Mouse (Mus musculus): ENCODE measurements around the gene R3hdm4. TPM values are rescaled to one million over a fixed set of nuclear protein-coding genes. Genes with fewer than 3 reads are reported as not detected.

R3hdm4 gene
- polyA plus RNA-seq, 1 experiment from 2014 or later = 108 TPM

GRCm38 (mm10) chr10:79937775-79938526 is 16.9 kb upstream of the R3hdm4 start:
- no peak for ATAC-seq
- Histone ChIP-seq H3K27me3 (replicated peaks) (no peaks in the 10 kb centered on the region), H3K9ac (no peak overlapping the region), H3K4me2 (replicated peaks) (no peak overlapping the region), H3K9me3 (no peaks in the 10 kb centered on the region), H3K27ac (no peak overlapping the region), H3K4me3 (replicated peaks) (no peak overlapping the region), H3K36me3 (peaks cover 22% of the 10 kb centered on the region), H3K4me1 (replicated peaks) (peaks cover 51% of the 10 kb centered on the region)
- WGBS = 70% methylated on average over 11 of the region's 11 CpGs

DNA sequence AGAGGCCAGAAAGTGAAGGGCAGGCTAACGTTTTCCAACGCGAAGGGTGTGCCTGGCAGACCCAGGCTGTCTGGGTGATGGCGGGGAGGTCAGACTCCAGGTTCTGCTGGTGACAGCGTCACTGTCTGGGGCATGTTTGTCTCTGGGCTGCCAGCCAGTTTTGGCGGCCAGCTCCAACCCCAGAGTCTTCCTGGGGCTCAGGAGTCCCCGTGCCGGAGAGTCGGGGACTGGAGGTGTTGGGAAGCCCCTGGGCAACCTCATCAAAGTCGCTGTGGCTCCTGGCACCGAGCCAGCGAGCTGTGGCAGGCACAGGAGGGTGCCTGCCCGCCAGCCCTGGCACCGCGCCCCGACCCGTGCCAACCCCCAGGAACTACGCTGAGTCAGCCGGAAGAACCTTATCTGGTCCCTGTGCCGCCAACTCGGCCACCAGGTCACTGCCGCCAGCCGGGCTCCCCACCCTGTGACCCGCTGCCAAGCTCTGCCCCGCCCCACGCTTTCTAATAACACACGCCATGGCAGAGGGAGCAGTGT is 16.0 kb upstream of the R3hdm4 start:
- Histone ChIP-seq H3K9me3 (no peaks in the 10 kb centered on the region), H3K4me3 (replicated peaks) (no peak overlapping the region), H3K36me3 (peaks cover 27% of the 10 kb centered on the region), H3K27me3 (replicated peaks) (no peaks in the 10 kb centered on the region), H3K27ac (peak overlapping the region; percentile 65), H3K9ac (0 out of 2 replicates have a peak overlapping the region, but pooled peaks have one; percentile 14), H3K4me2 (replicated peaks) (peak overlapping the region; percentile 30), H3K4me1 (replicated peaks) (peaks cover 61% of the 10 kb centered on the region)
- ATAC-seq = peak; percentile 46
- 57% methylated on average over 27 of the region's 27 CpGs for WGBS

GRCm38 (mm10) chr10:79936284-79936910 is 15.4 kb upstream of the R3hdm4 start:
- H3K4me3 ChIP-seq (replicated peaks) = no peak overlapping the region
- H3K9ac ChIP-seq = 0 out of 2 replicates have a peak overlapping the region, but pooled peaks have one; percentile 14
- no peaks in the 10 kb centered on the region for H3K27me3 ChIP-seq (replicated peaks)
- peaks cover 28% of the 10 kb centered on the region for H3K36me3 ChIP-seq
- H3K27ac ChIP-seq = peak overlapping the region; percentile 65
- peaks cover 67% of the 10 kb centered on the region for H3K4me1 ChIP-seq (replicated peaks)
- peak; percentile 4; the same call in 1 of the 2 replicates for ATAC-seq
- 55% methylated on average over 10 of the region's 10 CpGs for WGBS
- H3K9me3 ChIP-seq = no peaks in the 10 kb centered on the region
- H3K4me2 ChIP-seq (replicated peaks) = peak overlapping the region; percentile 30

DNA sequence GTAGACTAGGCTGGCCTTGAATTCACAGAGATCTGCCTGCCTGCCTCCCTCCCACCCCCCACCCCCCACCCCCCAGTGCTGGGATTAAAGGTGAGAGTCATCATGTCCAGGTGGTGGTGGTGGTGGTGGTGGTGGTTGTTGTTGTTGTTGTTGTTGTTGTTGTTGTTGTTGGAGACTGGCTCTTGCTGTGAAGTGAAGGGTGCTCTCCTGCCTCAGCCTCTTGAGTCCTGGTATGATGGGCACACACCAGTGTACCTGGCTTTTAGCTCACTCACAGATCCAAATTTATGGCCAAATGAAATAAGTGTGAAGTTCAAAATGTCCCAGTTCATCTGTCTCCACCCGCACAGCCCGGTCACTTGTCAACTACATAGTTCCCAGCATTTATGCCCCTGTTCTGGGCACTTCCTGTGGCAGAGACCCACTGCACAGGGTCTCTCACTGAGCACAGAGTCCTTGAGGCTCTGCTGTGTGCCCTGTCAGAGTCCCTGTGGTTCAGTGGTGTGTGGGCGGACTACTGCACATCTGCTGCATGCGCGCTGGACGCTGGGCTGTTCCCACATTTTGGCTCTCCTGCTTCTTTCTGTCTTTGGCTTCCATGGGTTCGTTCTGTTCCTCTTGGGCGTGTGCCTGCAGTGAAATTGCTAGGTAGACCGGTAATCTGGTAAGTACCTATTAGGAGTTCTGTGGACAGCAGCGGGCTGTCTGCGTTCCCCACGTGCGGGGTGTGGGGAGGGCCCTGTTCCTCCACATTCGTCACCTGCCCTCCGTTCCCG is 14.0 kb upstream of the R3hdm4 start:
- no peaks in the 10 kb centered on the region for H3K9me3 ChIP-seq
- no peak for ATAC-seq
- H3K9ac ChIP-seq = no peak overlapping the region
- peak overlapping the region; percentile 34; the same call in 1 of the 2 replicates for H3K27ac ChIP-seq
- H3K4me1 ChIP-seq (replicated peaks) = peaks cover 73% of the 10 kb centered on the region
- peaks cover 37% of the 10 kb centered on the region for H3K36me3 ChIP-seq
- H3K4me3 ChIP-seq (replicated peaks) = no peak overlapping the region
- H3K4me2 ChIP-seq (replicated peaks) = no peak overlapping the region
- 86% methylated on average over 16 of the region's 16 CpGs for WGBS
- no peaks in the 10 kb centered on the region for H3K27me3 ChIP-seq (replicated peaks)

DNA sequence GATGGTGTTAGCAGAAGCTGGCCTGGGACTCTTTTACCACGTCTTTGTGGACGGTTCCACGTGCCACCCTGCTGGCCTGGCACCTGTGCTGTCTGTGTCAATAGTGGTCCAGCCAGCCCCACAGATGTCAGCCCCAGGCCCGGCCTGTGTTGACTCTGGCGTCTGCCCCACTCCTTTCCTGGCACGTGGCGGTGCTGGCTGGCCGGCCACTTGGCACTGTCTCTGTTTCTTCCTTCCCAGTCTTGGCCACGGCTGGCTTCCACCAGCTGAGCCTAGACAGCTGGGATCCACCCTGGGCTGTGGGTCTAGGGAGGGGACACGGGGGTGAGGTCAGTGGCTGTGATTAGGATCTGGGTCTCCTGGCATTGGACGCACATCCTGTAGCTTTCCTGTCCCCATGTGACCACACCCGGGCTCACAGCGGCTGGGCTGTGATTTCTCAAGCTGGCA is 13.3 kb upstream of the R3hdm4 start:
- peaks cover 37% of the 10 kb centered on the region for H3K36me3 ChIP-seq
- no peak overlapping the region for H3K4me2 ChIP-seq (replicated peaks)
- ATAC-seq = peak; percentile 26; the same call in 1 of the 2 replicates
- peak overlapping the region; percentile 34 for H3K27ac ChIP-seq
- no peak overlapping the region for H3K4me3 ChIP-seq (replicated peaks)
- H3K27me3 ChIP-seq (replicated peaks) = no peaks in the 10 kb centered on the region
- H3K4me1 ChIP-seq (replicated peaks) = peaks cover 80% of the 10 kb centered on the region
- 54% methylated on average over 13 of the region's 13 CpGs for WGBS
- 0 out of 2 replicates have a peak overlapping the region, but pooled peaks have one; percentile 17 for H3K9ac ChIP-seq
- H3K9me3 ChIP-seq = no peaks in the 10 kb centered on the region

DNA sequence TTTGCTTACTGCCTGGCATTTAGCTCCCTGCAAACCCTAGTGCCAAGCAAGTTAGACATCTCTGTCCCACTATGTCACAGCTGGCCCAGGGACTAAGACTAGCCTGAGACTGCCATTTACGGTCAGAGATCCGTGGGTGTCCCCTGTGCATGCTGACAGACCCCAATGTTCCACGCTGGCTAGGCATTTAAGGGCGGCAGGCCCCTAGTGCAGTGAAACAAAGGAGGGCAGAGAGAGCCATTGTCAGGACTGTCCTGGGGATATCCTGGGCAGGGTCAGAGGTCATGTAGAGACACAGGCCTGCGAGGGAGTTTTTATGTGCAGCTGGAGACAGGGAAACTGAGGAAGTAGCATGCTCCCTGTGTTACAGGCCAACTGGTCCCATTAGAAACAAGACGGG is 12.9 kb upstream of the R3hdm4 start:
- Histone ChIP-seq H3K4me3 (replicated peaks) (no peak overlapping the region), H3K4me2 (replicated peaks) (no peak overlapping the region), H3K36me3 (peaks cover 37% of the 10 kb centered on the region), H3K27me3 (replicated peaks) (no peaks in the 10 kb centered on the region), H3K9me3 (no peaks in the 10 kb centered on the region), H3K27ac (peak overlapping the region; percentile 34), H3K4me1 (replicated peaks) (peaks cover 85% of the 10 kb centered on the region), H3K9ac (no peak overlapping the region)
- WGBS = 83% methylated on average over 6 of the region's 6 CpGs
- ATAC-seq = no peak

DNA sequence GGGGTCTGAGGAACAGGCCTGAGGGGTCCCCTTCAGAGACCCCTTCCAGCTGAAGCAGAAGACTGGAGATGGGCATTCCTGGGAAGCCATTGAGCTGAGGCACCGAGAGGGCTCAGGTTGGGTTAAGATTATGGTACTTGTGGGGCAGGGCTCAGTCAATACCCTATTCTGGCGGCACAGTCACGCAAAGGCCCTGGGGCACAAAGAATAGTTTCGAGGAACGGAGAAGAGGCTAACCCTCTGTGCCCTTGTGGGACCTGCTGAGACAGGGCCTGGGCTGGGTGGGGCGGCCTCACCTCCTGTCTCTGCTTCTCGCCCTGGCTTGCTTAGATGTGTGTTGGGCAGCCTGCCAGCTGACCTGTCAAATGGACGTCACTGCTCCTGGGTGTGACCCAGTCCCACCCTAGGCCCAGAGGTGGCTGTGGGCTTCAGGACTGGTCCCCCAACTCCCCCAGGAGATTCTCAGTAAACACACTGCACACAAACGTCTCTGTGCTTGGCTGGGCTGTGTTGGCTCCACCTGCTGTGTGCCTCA is 12.2 kb upstream of the R3hdm4 start:
- H3K9me3 ChIP-seq = no peaks in the 10 kb centered on the region
- no peak for ATAC-seq
- H3K27ac ChIP-seq = peak overlapping the region; percentile 67
- H3K4me2 ChIP-seq (replicated peaks) = 0 out of 2 replicates have a peak overlapping the region, but pooled peaks have one; percentile 24
- H3K27me3 ChIP-seq (replicated peaks) = no peaks in the 10 kb centered on the region
- WGBS = 61% methylated on average over 9 of the region's 9 CpGs
- H3K9ac ChIP-seq = 0 out of 2 replicates have a peak overlapping the region, but pooled peaks have one; percentile 18
- H3K4me3 ChIP-seq (replicated peaks) = no peak overlapping the region
- H3K4me1 ChIP-seq (replicated peaks) = peaks cover 83% of the 10 kb centered on the region
- peaks cover 34% of the 10 kb centered on the region for H3K36me3 ChIP-seq

- Histone ChIP-seq H3K9me3 (no peaks in the 10 kb centered on the region), H3K36me3 (peaks cover 29% of the 10 kb centered on the region), H3K4me1 (replicated peaks) (peaks cover 78% of the 10 kb centered on the region), H3K9ac (peak overlapping the region; percentile 18; the same call in 1 of the 2 replicates), H3K27ac (peak overlapping the region; percentile 67), H3K4me2 (replicated peaks) (0 out of 2 replicates have a peak overlapping the region, but pooled peaks have one; percentile 24), H3K27me3 (replicated peaks) (no peaks in the 10 kb centered on the region), H3K4me3 (replicated peaks) (no peak overlapping the region)
- WGBS = 22% methylated on average over 8 of the region's 8 CpGs
- ATAC-seq = no peak
These were observed 11.7 kb upstream of the R3hdm4 start for GRCm38 (mm10) chr10:79932736-79933135.

- Histone ChIP-seq H3K4me3 (replicated peaks) (no peak overlapping the region), H3K27me3 (replicated peaks) (no peaks in the 10 kb centered on the region), H3K27ac (no peak overlapping the region), H3K9me3 (no peaks in the 10 kb centered on the region), H3K4me2 (replicated peaks) (no peak overlapping the region), H3K36me3 (peaks cover 28% of the 10 kb centered on the region), H3K4me1 (replicated peaks) (peaks cover 70% of the 10 kb centered on the region), H3K9ac (peak overlapping the region; percentile 5; the same call in 1 of the 2 replicates)
- no peak for ATAC-seq
- 86% methylated on average over 9 of the region's 9 CpGs for WGBS
These were observed 10.8 kb upstream of the R3hdm4 start for GRCm38 (mm10) chr10:79931797-79932196.

DNA sequence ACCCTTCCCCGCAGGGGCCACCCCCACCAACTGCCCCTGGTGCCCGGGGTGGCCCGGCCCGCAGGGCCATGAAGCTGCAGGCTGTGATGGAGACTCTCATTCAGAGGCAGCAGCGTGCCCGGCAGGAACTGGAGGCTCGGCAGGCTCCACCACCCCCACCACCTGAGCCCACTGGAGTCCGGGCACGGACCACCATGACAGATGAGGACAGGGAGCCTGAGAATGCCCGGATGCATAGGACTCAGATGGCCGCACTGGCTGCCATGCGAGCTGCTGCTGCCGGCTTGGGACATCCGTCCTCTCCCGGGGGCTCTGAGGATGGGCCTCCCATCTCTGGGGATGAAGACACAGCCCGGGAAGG is 9.8 kb upstream of the R3hdm4 start:
- 89% methylated on average over 16 of the region's 16 CpGs for WGBS
- no peak for ATAC-seq
- Histone ChIP-seq H3K9me3 (no peaks in the 10 kb centered on the region), H3K4me2 (replicated peaks) (no peak overlapping the region), H3K9ac (no peak overlapping the region), H3K4me1 (replicated peaks) (peaks cover 68% of the 10 kb centered on the region), H3K4me3 (replicated peaks) (no peak overlapping the region), H3K36me3 (peaks cover 26% of the 10 kb centered on the region), H3K27ac (no peak overlapping the region), H3K27me3 (replicated peaks) (no peaks in the 10 kb centered on the region)

DNA sequence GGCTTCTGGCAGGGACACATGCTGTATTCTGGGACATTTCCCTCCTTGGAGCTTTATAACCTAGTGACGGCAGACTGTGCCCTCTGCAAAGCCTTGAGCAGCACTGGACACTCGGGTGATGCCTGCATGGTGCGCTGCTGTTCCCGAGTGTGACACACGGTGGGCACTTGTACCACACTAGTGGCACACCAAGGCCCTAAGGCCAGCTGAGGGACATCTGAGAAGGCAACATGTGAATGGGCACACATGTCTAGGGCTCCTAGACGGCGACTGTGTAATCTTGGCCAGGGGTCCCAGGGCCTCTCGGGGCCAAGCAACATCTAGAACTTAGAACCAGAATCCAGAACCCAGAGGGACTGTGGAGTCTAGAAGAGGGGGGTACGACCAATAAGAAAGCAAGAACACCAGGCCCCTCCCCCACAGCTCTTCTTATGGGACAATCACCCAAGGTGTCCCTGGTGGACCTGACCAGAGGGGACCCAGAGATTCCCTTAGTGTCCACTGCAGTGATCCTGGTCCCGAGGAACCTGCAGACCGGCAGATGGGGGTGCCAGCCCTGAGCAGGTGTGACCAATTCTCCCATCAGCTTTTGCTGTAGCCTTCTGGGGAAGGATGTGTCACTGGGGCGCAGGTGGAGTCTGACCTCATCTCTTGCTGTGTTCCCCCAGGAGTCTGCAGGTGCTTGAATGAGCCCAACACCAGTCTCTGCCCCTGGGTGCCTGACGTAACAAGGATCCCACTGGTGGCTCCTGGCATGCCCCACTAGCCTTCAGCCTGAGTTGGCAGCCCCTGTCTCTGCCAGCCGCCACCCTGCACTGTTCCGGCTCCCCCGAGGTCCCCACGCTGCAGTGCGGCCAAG is 9.2 kb upstream of the R3hdm4 start:
- no peak for ATAC-seq
- 84% methylated on average over 18 of the region's 18 CpGs for WGBS
- Histone ChIP-seq H3K27me3 (replicated peaks) (no peaks in the 10 kb centered on the region), H3K36me3 (peaks cover 22% of the 10 kb centered on the region), H3K9ac (no peak overlapping the region), H3K4me3 (replicated peaks) (0 out of 2 replicates have a peak overlapping the region, but pooled peaks have one; percentile 2), H3K9me3 (no peaks in the 10 kb centered on the region), H3K4me2 (replicated peaks) (peak overlapping the region; percentile 92), H3K27ac (no peak overlapping the region), H3K4me1 (replicated peaks) (peaks cover 66% of the 10 kb centered on the region)
